Mouse (Mus musculus): ENCODE data around the gene Hoxd13.

Gene Hoxd13

DNA sequence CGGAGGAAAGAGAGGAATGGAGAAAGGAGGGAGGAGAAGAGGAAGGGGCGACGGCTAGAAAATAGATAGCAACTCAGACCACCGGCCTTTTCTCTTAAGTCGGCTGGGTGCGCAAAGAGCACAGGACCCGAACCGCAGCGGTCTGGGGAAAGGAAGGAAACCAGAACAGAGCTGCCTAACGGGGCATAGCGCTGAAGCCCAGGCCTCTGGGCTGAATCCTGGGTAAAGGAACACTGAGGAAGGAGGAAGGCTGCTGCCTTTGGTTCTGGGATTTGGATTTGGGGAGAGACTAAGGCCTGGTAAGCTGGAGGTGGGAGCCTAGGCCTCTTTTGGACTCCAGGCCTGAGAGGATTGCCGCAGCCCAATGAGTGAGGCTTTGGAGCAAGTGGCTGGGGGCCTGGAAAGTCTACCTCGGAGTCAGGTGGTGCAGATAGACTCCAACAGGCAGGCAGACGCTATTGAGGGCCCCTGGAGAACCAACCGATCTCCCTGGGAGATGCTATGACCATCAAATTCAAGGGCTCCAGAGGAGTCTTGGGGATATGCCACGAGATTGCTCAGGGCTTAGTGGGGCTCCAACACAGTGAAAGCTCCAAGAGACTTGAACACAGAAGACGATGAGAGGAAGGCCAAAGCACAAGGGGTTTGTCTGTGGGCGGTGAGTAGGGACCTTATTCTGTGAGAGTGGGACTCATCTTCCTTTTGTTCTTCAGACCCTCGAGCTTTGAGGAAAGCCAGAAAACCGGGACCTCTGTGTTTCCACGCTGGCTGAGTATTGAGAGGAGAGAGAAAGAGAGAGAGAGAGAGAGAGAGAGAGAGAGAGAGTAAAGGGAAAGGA is 12.7 kb downstream of the Hoxd13 start:
- no peak for DNase-seq (ENCODE audit: low spot score)

DNA sequence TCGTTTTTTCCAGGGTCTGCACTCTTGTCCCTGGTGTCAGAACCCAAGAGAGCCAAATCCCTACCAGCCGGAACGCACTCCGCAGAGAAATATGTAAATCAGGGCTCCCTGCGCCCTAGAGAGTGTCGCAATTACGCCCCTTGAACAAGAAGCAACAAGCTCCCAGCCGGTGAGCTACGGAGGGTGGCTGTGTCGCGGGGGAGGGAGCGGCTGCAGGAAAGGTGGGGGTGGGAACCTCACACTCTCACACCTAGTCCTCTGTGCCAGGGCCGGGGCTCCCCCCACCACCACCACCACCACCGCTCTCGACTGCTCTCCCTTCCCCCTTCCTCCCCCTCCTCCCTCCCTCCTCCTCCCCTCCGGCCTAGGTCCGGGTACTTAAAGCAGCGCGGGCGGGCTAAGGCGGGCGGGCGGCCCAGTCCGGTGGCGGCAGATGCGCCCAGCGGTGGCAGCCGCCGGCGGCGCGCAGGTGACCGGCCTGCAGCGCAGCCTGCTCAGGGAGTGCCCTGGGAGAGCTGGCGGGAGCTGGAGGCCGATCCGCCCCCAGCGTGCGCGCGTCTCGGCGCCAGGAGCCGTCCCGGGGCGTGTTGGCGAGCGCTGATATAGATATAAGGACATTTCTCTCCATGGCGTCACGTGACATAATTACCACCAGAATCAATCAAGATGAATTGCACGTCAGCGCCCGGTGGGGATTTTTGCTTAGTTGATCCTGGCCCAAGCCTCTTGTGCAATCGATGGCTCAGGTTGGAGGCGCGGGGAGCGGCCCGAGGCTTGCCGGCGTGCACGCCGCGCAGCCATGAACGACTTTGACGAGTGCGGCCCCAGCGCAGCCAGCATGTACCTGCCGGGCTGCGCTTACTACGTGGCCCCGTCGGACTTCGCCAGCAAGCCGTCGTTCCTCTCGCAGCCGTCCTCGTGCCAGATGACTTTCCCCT is 13.8 kb downstream of the Hoxd13 start:
- no peak for DNase-seq (ENCODE audit: low spot score)

DNA sequence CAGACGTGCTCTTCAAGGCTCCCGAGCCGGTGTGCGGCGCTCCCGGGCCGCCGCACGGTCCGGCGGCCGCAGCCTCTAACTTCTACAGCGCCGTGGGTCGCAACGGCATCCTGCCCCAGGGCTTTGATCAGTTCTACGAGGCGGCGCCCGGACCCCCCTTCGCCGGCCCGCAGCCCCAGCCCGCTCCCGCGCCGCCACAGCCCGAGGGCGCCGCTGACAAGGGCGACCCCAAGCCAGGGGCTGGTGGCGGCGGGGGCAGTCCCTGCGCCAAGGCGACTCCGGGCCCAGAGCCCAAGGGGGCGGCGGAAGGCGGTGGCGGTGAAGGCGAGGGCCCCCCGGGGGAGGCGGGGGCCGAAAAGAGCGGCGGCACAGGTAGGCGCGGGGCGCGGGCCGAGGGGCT is 14.7 kb downstream of the Hoxd13 start:
- no peak for DNase-seq (ENCODE audit: low spot score)

DNA sequence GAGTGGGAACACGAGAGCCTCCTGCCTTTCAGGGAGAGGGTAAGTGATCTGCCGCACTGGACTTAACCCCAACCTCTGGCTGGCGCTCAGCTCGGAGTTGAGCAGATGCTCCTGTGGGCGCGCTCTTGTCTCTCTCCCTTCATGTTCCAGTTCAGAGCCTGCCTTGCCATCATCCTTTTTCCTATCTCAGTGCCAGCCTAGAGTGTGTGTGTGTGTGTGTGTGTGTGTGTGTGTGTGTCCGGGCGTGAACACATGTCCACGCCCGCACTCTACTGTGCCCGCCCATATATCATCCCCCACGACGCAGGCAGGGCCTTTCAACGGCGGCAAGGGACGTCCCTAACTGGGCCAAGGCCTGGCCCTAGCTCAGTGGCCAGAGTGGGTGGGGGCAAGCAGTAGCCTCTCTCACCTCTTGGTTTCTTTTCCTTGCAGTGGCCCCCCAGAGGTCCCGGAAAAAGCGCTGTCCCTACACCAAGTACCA is 15.4 kb downstream of the Hoxd13 start:
- DNase-seq (ENCODE audit: low spot score): no peak

DNA sequence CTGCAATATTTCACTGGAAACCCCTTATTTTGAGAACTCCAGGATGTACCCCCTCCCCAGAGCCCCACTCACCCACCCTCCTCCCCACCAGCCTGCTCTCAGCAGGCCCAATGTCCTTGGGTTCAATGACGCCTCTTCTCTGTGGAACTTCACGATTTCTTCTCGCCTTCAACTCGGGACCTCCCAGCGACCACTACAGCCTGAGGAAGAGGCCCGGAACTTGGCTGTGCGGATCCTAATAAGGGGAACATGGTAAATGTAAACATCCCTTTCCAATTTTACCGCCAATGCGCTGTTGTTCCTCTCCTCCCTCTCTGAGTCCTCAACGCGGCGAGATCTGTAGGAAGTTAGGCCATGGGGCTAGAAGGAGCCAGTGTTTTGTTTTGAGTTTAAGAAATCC is 16.0 kb downstream of the Hoxd13 start:
- no peak for DNase-seq (ENCODE audit: low spot score)

DNA sequence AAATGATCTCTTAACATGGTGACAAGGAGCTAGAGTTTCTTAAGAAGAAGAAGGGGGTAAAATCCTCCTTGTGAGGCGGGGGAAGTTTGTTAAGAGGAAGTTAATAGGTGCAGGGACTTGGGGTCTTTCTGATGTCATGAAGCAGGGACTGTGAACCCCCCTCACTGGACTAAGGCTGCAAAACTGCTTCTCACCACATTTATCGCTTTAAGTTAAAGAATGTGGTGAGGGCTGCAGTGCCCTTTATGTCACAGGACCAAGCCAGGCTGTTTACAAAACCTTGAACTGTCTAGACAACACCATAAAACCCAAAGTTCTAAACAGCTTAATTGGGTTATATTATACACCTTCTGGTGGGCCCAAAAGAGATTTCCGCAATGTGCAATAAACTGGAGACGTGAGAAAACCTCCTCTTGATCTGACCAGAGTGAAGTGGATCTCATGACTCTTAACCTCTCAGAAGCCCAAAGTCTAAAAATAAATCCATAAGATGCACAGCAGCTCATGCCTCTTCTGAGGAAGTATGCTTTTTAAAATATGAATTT is 17.0 kb downstream of the Hoxd13 start:
- no peak for DNase-seq (ENCODE audit: low spot score)

DNA sequence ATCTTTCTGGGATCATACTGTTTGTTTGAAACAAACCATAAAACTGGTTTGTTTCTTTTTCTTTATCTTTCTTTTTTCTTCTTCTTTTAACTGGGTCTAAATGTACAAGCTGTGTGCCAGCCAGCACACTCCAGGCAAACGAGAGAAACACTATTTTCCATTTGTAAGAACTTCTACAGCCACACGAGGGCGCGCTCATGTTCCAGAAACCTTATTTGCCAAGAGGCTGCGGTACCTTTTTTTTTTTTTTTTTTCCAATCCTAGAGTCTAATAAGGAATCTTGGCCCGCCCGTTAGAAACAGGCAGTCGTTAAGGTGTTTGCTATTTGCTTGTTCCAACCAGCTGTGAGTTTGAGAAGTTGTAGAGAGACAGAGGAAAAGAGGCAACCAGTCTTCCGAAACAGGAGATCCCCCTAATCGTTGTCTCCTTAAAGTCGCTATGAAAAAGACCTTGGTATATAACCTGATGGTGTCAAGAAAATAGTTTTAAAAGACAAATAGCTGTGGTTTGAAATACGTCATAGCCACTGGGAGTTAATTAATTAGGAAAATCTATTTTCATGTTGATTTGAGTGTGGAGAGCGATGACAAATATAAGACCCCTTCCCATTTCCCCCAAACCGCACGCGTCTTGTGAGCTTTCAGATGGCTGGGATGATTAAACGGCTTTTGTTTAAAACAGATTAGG is 18.3 kb downstream of the Hoxd13 start:
- DNase-seq (ENCODE audit: low spot score): no peak

DNA sequence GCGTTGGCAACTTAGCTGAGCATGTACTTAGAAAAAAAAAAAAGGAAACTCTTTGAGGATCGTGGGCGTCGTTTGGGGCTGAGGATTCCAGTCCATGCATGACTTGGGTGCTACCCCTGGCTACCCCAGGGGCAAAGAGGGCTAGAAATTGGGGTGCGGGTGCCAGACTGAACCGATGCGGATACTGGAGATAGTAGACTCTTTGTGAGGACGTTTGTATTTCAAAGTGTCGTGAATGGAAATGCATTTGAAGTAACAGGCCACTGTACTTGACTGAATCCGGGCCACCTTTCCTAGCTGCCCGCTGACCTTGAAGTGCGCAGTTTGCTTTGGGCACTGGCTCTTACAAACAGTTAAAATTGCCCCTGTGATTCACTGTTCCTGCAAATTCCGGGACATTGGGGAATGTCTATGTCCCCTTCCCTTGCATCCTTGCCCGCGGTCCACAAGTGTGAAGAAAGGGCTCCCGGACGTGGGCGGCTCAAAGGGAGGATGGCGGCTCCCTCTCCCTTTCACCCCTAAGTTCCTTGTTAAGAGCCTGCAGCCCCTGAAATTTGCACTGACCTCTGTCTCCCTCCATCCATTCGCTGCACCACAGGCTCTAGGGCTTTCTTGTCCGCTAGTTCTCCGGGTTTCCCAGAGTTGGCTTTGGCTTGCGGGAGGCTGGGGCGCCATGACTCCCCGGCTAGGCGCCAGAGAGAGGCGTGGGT is 19.0 kb downstream of the Hoxd13 start:
- DNase-seq (ENCODE audit: low spot score): no peak

DNA sequence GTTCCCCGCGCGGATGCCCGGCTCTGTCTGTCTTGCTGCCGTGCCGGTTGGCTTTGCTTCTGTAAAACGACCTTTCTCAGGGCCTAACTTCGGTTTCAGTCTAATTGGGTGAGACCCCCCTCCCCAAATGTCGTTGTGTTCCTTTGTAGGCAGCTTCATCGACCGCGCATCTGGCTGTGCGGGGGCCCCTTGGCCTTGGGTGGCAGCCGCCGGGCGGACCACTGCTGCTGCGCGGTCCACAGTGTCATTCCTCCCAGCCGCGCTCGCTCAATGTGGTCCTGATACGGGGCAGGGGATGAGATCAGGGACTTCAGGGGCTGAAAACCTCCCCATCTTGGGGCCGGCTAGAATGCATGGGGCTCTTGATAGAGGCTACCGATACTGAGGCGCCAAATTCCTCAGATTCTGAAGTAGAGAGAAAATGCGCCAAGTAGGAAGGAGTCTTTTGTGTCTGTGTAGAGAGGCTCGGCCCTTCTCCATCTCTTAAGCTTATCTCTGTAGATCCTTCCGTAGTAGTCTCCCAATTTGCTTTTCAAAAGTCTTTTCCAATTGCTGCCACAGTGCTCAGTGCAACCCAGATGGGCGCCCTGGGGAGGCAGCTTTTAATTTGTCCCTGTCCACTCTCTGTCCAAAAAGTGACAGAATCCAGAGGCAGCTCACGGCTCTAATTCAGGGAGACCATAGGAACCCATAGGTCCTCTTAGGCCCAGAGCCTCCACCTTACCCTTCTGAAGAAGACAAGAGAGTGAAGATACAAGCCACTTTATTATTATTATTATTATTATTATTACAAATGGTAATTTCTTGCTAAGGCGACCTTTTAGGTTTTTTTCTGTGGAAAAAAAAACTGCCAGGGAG is 19.8 kb downstream of the Hoxd13 start:
- DNase-seq (ENCODE audit: low spot score): no peak

DNA sequence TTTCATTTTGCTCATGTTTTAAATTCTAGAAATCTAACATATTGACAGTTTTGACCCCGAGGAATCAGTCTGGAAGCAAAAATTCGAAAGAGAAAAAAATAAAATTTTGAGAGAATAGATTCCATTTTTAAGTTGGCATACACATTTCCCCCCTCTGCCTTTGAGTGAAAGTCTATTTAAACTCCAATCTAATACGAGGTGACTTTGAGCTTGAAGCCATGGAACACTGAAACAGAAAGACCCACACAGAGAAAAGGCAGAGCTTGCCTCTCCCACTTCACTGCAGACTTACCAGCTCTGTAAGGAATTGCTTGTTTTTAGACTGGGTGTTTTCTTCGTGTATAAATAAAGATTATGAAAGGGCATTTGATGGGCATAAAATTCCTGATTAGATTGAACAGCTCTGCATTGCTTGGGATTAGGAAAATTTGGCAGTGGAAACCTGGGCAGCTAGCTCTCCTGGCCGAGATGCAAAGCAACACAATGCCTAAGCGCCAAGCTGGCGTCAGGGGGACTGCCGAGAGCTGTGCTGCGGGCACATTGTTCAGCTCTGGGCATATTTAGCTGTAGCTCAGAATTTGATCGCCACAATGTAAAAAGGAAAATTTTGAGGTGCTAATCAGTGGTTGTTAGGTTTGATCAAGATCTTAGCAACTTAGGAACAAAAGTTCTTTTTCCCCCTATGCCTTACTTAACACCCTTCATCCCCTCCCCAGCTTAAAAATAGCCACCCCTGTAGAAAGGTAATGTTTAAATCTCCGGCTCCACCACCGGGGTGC is 20.9 kb downstream of the Hoxd13 start:
- DNase-seq (ENCODE audit: low spot score): no peak

DNA sequence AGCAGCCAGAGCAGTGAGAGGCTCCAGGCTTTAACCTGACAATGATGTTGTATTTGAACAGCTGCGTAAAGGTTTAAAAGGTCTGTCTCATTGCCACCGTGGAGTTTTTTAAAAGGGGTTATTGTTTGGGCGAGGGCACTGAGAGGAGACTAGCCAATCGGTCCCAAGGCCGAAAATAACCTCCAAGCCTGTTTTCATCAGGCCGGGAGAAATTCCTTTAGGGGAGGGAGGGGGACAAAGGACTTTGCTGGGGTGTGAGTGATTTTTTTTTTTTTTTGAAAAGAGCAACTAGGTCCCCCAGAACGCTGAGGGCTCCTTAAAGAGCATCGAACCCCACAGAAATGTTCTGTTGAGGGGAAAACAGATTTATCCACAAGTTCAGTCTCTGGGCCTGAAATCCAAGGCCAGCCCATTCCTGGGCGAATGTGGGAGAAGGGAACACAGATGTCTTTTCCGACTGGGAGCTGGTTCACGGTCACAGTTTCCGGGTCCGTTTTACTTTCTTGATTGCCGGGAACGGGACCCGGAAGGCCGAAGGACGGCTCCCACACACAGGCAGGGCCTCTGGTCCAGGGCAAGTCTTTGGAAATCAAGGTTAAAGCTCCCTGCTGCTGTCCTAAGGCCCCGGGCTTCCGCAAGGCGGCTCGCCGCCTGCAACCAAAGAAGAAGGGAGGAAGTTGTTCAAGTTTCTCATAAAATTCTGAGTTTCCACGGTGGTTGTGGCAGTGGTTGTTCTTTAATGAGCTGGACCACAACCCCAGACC is 21.6 kb downstream of the Hoxd13 start:
- no peak for DNase-seq (ENCODE audit: low spot score)

DNA sequence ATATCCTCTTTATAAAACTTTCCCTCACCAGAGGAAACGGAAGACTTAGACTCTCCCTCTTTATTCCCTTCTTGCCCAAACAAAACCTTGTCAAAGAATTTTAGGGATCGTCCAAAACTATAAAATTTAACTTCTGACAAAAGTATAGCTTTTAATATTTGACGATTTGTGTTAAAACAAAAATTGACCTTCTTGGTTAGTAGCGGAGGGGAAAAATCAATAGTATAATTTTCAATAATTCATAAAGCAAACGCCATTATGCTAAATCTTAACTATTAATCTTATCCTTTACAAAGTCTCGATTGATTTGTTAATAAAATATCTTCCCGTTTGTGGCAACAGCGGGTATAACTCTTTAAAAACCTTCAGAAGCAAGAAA is 22.2 kb downstream of the Hoxd13 start:
- DNase-seq (ENCODE audit: low spot score): no peak

DNA sequence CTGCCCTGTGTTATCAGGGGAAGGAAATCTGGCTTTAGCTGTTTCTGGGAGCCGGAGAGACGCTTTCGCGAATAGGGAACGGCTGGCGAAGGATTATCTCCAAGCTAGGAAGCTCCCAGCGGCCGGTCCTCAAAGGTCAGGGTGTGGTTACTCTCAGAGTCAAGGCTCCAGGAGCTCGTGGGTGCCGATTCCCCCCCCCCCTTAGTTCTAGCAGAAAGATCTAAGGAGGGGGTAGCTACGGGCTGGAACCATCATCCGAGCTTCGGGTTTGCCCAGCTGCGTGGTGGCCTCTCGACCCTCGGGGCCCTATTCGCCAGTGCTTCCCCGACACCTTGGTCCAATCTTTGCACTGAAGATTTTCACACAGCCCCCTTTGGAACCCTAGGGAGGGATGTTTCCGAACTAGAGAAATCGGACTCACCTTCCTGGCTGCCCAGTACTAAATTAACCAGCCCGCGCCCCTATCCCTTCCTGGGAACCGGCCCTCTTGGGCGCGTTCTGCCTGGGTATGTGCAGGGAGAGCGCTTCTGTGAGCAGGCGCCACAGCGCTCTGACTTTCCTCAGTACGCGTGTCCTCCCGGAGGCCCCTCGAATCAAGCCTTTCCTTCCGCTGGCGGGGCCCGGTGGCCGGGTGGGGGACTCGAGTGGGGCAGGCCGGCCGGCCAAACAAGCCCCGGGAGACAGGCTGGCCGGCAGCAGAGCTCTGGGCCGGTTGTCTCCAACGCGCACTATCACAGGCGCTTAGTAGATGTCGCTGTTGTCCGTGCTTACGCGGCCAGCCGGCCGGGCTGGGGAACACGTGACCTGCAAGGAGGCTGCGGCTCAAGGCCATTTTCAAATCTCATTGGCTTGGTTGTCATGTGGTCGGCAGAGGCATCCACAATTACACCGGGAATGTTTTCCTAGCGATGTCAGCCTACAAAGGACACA is 23.2 kb downstream of the Hoxd13 start, which contains the start of gene Hoxd10:
Gene Hoxd10 (plus strand): TSS at position 903 of the 930 bp plus-strand sequence.
- no peak for DNase-seq (ENCODE audit: low spot score)

DNA sequence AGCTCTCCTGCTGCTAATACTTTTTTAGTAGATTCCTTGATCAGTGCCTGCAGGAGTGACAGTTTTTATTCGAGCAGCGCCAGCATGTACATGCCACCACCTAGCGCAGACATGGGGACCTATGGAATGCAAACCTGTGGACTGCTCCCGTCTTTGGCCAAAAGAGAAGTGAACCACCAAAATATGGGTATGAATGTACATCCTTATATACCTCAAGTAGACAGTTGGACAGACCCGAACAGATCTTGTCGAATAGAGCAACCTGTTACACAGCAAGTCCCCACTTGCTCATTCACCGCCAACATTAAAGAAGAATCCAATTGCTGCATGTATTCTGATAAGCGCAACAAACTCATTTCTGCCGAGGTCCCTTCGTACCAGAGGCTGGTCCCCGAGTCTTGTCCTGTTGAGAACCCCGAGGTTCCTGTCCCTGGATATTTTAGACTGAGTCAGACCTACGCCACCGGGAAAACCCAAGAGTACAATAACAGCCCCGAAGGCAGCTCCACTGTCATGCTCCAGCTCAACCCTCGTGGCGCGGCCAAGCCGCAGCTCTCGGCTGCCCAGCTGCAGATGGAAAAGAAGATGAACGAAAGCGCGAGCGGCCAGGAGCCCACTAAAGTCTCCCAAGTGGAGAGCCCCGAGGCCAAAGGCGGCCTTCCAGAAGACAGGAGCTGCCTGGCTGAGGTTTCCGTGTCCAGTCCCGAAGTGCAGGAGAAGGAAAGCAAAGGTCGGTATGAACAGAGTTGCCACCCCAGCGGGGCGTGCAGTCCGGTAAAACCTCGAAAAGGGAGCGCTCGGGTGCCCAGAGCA is 24.1 kb downstream of the Hoxd13 start:
- no peak for DNase-seq (ENCODE audit: low spot score)

DNA sequence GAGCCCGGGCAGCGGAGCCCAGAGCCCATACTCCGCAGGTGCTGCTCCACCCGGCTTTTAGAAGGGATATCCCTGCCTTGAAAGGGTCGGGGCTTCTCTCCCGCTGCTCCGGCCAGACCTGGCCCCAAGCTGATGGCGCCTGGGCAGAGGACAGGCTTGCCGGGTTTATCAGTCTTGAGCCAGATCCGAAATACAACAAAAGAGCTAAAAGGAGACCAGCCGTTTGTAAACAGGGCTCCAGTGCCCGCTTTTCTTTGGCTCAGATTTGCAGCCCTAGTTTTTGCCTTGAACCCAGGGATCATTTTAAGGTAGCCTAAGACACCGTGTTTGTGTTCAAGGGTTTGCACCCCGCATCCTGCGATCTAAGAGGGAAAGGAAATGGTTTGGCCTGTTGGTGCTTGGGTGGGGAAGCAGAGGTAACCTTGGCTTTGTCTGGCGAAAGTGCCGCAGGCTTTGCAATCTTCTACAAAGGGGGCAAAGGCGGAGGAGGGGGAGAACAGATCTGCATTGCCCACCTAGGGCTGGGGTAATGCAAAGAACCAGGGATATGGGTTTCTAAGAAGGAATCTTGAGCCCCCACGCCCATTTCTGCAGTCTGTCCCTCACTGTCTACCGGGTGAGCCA is 24.8 kb downstream of the Hoxd13 start:
- DNase-seq (ENCODE audit: low spot score): no peak

DNA sequence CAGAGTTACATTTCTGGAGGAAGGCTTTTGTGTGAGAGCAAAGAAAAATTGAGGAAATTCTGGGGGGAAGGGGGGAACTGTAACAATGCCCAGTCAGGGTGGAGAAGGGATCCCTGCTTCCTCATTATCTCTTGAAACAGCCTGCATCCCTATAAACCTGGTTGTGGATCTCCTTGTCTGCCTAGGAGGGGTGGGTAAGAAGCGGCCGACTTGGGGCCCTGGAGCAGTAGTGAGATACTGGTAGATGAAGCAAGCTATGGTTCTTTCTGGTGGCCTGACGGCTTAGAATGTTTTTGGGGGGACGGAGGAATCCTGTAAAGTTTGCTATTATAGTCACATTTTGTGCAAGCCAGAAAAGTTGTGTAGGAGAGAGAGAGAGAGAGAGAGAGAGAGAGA is 25.3 kb downstream of the Hoxd13 start:
- DNase-seq (ENCODE audit: low spot score): no peak

Data from MN1 (cell line).